Mouse (Mus musculus): ENCODE results near the gene Cemip2. TPM values are rescaled to one million over a fixed set of nuclear protein-coding genes. Genes with fewer than 3 reads are reported as not detected.

Cemip2 gene
- polyA plus RNA-seq, 1 experiment, result 0.58 TPM

- H3K4me3 ChIP-seq (ENCODE audit: control insufficient read depth, low read depth, low read length), result no peak overlapping the region
- no peaks in the 10 kb centered on the region for H3K27me3 ChIP-seq (ENCODE audit: control insufficient read depth, insufficient read depth, low read length)
- H3K4me1 ChIP-seq (ENCODE audit: control insufficient read depth, insufficient read depth, low read length), result no peaks in the 10 kb centered on the region
- TF ChIP-seq CTCF (IDR thresholded peaks at IDR 0.05; ENCODE audit: control insufficient read depth, insufficient read depth, insufficient replicate concordance, low read depth, low read length) (no peak), POLR2A (IDR thresholded peaks at IDR 0.05; ENCODE audit: control insufficient read depth, low read depth, low read length) (no peak)
- H3K36me3 ChIP-seq (ENCODE audit: control insufficient read depth, insufficient read depth, low read length), result no peaks in the 10 kb centered on the region
- H3K27ac ChIP-seq (ENCODE audit: control insufficient read depth, insufficient read depth, low read depth, low read length), result no peak overlapping the region
Observed at GRCm38 (mm10) chr19:21785132-21785528, 7.0 kb downstream of the Cemip2 start.

GRCm38 (mm10) chr19:21787004-21787480 lies 8.9 kb downstream of the Cemip2 start:
- TF ChIP-seq CTCF (IDR thresholded peaks at IDR 0.05; ENCODE audit: control insufficient read depth, insufficient read depth, insufficient replicate concordance, low read depth, low read length) (no peak), POLR2A (IDR thresholded peaks at IDR 0.05; ENCODE audit: control insufficient read depth, low read depth, low read length) (no peak)
- H3K36me3 ChIP-seq (ENCODE audit: control insufficient read depth, insufficient read depth, low read length), result no peaks in the 10 kb centered on the region
- no peak overlapping the region for H3K4me3 ChIP-seq (ENCODE audit: control insufficient read depth, low read depth, low read length)
- no peaks in the 10 kb centered on the region for H3K4me1 ChIP-seq (ENCODE audit: control insufficient read depth, insufficient read depth, low read length)
- H3K27ac ChIP-seq (ENCODE audit: control insufficient read depth, insufficient read depth, low read depth, low read length), result no peak overlapping the region
- H3K27me3 ChIP-seq (ENCODE audit: control insufficient read depth, insufficient read depth, low read length), result no peaks in the 10 kb centered on the region

GRCm38 (mm10) chr19:21788999-21789398 lies 10.9 kb downstream of the Cemip2 start:
- TF ChIP-seq POLR2A (IDR thresholded peaks at IDR 0.05; ENCODE audit: control insufficient read depth, low read depth, low read length), result no peak
- TF ChIP-seq CTCF (IDR thresholded peaks at IDR 0.05; ENCODE audit: control insufficient read depth, insufficient read depth, insufficient replicate concordance, low read depth, low read length), result no peak
- H3K27ac ChIP-seq (ENCODE audit: control insufficient read depth, insufficient read depth, low read depth, low read length), result no peak overlapping the region
- H3K36me3 ChIP-seq (ENCODE audit: control insufficient read depth, insufficient read depth, low read length), result no peaks in the 10 kb centered on the region
- H3K4me1 ChIP-seq (ENCODE audit: control insufficient read depth, insufficient read depth, low read length), result no peaks in the 10 kb centered on the region; the same call in 1 of the 2 replicates
- no peak overlapping the region for H3K4me3 ChIP-seq (ENCODE audit: control insufficient read depth, low read depth, low read length)
- no peaks in the 10 kb centered on the region for H3K27me3 ChIP-seq (ENCODE audit: control insufficient read depth, insufficient read depth, low read length)

- TF ChIP-seq POLR2A (IDR thresholded peaks at IDR 0.05; ENCODE audit: control insufficient read depth, low read depth, low read length), result no peak
- TF ChIP-seq CTCF (IDR thresholded peaks at IDR 0.05; ENCODE audit: control insufficient read depth, insufficient read depth, insufficient replicate concordance, low read depth, low read length), result no peak
- Histone ChIP-seq H3K27me3 (ENCODE audit: control insufficient read depth, insufficient read depth, low read length) (no peaks in the 10 kb centered on the region), H3K4me1 (ENCODE audit: control insufficient read depth, insufficient read depth, low read length) (no peaks in the 10 kb centered on the region; the same call in 1 of the 2 replicates), H3K36me3 (ENCODE audit: control insufficient read depth, insufficient read depth, low read length) (no peaks in the 10 kb centered on the region), H3K27ac (ENCODE audit: control insufficient read depth, insufficient read depth, low read depth, low read length) (no peak overlapping the region), H3K4me3 (ENCODE audit: control insufficient read depth, low read depth, low read length) (no peak overlapping the region)
Observed at GRCm38 (mm10) chr19:21789676-21790075, 11.5 kb downstream of the Cemip2 start.

- H3K4me1 ChIP-seq (ENCODE audit: control insufficient read depth, insufficient read depth, low read length), result no peaks in the 10 kb centered on the region; the same call in 1 of the 2 replicates
- H3K27me3 ChIP-seq (ENCODE audit: control insufficient read depth, insufficient read depth, low read length), result no peaks in the 10 kb centered on the region
- H3K4me3 ChIP-seq (ENCODE audit: control insufficient read depth, low read depth, low read length), result no peak overlapping the region
- no peak overlapping the region for H3K27ac ChIP-seq (ENCODE audit: control insufficient read depth, insufficient read depth, low read depth, low read length)
- no peak for TF ChIP-seq POLR2A (IDR thresholded peaks at IDR 0.05; ENCODE audit: control insufficient read depth, low read depth, low read length)
- no peak for TF ChIP-seq CTCF (IDR thresholded peaks at IDR 0.05; ENCODE audit: control insufficient read depth, insufficient read depth, insufficient replicate concordance, low read depth, low read length)
- H3K36me3 ChIP-seq (ENCODE audit: control insufficient read depth, insufficient read depth, low read length), result no peaks in the 10 kb centered on the region
Observed at GRCm38 (mm10) chr19:21791386-21791785, 13.2 kb downstream of the Cemip2 start.

- H3K27me3 ChIP-seq (ENCODE audit: control insufficient read depth, insufficient read depth, low read length), result no peaks in the 10 kb centered on the region
- H3K27ac ChIP-seq (ENCODE audit: control insufficient read depth, insufficient read depth, low read depth, low read length), result no peak overlapping the region
- TF ChIP-seq CTCF (IDR thresholded peaks at IDR 0.05; ENCODE audit: control insufficient read depth, insufficient read depth, insufficient replicate concordance, low read depth, low read length) (no peak), POLR2A (IDR thresholded peaks at IDR 0.05; ENCODE audit: control insufficient read depth, low read depth, low read length) (no peak)
- no peaks in the 10 kb centered on the region; the same call in 1 of the 2 replicates for H3K4me1 ChIP-seq (ENCODE audit: control insufficient read depth, insufficient read depth, low read length)
- H3K36me3 ChIP-seq (ENCODE audit: control insufficient read depth, insufficient read depth, low read length), result no peaks in the 10 kb centered on the region
- no peak overlapping the region for H3K4me3 ChIP-seq (ENCODE audit: control insufficient read depth, low read depth, low read length)
Observed at GRCm38 (mm10) chr19:21791826-21792225, 13.7 kb downstream of the Cemip2 start.

GRCm38 (mm10) chr19:21792587-21793175 lies 14.5 kb downstream of the Cemip2 start:
- Histone ChIP-seq H3K27me3 (ENCODE audit: control insufficient read depth, insufficient read depth, low read length) (no peaks in the 10 kb centered on the region), H3K4me1 (ENCODE audit: control insufficient read depth, insufficient read depth, low read length) (no peaks in the 10 kb centered on the region; the same call in 1 of the 2 replicates), H3K27ac (ENCODE audit: control insufficient read depth, insufficient read depth, low read depth, low read length) (no peak overlapping the region), H3K36me3 (ENCODE audit: control insufficient read depth, insufficient read depth, low read length) (no peaks in the 10 kb centered on the region), H3K4me3 (ENCODE audit: control insufficient read depth, low read depth, low read length) (no peak overlapping the region)
- TF ChIP-seq CTCF (IDR thresholded peaks at IDR 0.05; ENCODE audit: control insufficient read depth, insufficient read depth, insufficient replicate concordance, low read depth, low read length) (no peak), POLR2A (IDR thresholded peaks at IDR 0.05; ENCODE audit: control insufficient read depth, low read depth, low read length) (no peak)
